Mouse (Mus musculus): ENCODE measurements around the gene Ifi35.
"Not testable (repeated sequence)": the region's sequence is repeated elsewhere in the genome, so short reads cannot be mapped to it uniquely, and the experiment has no call there.

Ifi35 gene

DNA sequence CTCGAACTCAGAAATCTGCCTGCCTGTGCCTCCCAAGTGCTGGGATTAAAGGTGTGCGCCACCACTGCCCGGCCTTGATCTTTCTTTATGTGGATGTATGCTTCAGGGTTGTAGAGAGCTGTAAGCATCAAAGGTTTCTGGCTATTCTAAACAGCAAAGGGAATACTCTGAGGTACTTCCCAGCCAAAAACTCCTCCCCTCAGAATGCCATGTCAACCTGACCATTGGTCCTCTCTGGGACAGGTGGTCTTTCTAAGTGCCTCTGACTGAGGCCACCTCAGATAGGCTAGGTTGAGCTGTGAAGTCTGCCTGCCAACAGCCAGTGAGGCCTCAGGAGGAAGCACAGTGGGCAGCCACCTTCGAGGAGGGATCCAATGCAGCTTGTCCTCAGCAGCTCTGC, 692 bp downstream of the Ifi35 start:
- no peak for DNase-seq

GRCm38 (mm10) chr11:101449596-101449995, 1.4 kb downstream of the Ifi35 start:
- not testable (repeated sequence) for DNase-seq

GRCm38 (mm10) chr11:101450394-101450793, 2.2 kb downstream of the Ifi35 start:
- DNase-seq = peak; percentile 37

DNA sequence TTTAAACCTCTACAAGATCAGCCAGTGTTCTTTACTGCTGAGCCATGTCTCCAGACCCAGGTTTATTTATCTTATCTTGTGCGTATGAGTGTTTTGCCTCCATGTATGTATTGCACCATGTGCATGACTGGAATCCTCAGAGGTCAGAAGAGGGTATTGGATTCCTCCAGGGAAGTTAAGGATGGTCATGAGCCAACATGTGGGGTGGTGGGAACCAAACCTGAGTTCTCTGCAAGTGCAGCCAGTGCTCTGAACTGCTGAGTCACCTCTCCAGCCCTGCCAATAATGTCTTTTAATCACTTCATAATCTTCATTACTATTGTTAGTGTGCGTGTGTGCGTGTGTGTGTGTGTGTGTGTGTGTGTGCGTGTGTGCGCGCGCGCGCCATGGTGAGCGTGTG, 3.3 kb downstream of the Ifi35 start:
- no peak for DNase-seq

GRCm38 (mm10) chr11:101452093-101452774, 4.0 kb downstream of the Ifi35 start:
- no peak for DNase-seq

DNA sequence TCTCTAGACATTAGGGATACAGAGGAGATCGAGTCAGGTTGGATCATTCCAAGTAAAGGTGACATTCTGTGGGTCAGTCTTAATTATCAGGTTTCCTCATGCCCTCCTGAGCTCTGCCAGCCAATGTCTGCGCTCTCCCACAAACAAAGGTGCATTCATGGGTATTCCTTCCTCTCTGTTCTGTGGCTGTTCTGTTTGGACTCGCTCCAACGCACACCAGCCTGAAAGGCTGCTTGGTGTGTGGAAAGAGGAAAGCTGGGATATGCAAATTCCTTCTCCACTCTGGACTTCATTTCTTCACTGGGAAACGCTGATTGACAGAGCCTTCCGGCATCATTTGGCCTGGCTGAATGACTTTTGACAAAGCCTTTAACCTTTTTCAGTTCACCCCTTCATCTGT, 6.5 kb downstream of the Ifi35 start:
- DNase-seq = no peak

DNA sequence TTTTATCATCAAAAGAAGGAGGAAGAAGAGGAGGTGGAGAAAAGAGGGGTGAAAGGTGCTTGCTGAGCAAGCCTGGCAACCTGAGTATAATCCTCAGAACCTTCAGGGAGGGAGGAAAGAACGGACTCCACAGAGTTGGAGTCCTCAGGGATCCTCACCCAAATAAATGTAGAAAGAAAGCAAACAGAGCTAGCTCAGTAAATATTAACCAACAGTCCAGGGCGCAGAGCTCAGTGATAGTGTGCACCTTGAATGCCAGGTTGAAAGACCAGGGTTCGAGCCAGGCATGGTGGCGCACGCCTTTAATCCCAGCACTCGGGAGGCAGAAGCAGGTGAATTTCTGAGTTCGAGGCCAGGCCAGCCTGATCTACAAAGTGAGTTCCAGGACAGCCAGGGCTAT, 7.4 kb downstream of the Ifi35 start:
- DNase-seq = no peak

DNA sequence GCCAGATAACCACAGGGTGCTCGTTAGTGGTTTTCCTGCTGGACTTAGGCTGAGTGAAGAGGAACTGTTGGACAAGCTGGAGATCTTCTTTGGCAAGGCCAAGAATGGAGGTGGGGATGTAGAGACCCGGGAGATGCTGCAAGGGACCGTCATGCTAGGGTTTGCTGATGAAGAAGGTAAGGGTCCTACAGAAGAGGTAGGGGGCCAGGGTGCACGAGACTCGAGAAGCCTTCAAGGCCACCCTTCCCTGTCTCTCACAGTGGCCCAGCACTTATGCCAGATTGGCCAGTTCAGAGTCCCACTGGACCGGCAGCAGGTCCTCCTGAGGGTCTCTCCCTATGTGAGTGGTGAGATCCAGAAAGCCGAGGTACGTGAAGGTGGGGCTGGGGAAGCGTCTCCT, 9.4 kb downstream of the Ifi35 start:
- no peak for DNase-seq

DNA sequence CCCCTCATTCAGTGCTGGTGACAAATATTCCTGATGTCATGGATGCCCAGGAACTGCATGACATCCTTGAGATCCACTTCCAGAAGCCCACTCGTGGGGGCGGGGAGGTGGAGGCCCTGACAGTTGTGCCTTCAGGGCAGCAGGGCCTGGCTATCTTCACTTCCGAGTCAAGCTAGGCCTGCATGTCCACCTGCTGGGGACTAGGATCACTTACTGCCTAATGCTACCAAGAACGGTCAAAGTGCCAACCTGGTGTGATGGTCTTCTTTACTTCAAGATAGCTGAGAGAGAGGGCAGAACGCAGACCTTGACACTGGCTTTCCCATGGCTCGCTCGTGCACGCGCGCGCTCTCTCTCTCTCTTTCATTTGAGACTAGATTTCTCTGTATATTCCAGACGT, 10.0 kb downstream of the Ifi35 start:
- DNase-seq = no peak

GRCm38 (mm10) chr11:101459716-101460115, 11.5 kb downstream of the Ifi35 start:
- DNase-seq = no peak

- DNase-seq = no peak
These were observed 12.1 kb downstream of the Ifi35 start for GRCm38 (mm10) chr11:101460321-101460720.

DNA sequence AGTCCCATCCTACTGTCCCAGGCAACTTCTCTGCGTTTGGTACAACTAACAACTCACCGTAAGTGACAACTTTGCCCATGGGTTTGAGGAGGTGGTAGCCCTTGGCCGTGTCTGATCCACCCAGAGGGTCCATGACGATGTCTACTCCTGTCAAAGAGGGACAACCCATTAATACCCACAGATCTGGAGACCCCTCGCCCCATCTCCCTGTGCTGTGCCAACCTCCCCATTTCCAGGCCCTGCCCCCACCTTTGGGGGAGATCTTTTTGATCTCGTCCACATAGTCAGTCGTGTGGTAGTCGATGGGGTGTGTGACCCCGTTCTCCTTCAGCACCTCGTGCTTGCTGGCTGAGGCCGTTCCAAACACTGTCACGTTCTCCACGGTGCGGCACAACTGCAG, 13.9 kb downstream of the Ifi35 start:
- DNase-seq = no peak

DNA sequence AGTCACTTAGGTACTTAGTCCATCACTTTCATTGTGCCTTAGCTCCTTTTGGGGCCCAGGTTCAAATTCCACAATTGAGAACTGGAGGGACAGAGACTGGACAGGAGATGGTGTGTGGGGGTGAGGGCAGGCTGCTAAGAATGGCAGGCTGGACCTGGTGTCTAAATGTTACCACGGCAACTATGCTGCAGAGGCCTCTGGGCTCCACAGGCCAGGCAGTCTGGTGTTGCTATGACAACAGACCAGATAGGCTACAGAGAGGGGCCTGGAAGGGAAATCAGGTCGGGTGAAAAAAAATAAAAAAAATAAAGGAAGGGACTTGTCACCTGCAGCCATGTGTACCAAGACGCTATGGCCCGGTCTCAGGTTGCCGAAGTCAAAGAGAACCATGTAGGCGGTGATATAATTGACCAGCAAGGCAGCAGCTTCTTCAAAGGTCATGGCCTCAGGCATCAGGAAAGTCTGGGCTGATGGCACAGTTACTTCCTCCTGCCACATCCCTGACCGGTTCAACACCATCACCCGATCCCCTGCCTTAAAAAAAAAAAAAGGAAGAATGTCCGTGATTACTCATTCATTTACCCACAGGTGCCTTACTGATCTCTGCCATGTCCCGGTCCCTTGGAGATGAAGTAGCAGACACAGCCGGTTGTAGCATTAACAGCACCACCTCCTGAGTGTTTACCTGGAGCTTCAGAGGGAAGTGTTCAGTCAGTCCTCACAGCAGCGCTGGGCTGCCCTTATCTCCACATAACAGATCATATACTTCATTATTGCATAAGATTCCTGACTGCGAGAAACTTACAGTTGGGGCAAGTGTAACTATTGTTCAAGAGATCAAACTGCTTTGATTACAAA, 14.6 kb downstream of the Ifi35 start:
- no peak for DNase-seq

GRCm38 (mm10) chr11:101464211-101465100, 16.2 kb downstream of the Ifi35 start, which contains the start of gene Rnd2:
Rnd2 (plus strand) TSS chr11:101464999.
- no peak for DNase-seq

- peak; percentile 48 for DNase-seq
These were observed 17.1 kb downstream of the Ifi35 start for GRCm38 (mm10) chr11:101465101-101465868.

DNA sequence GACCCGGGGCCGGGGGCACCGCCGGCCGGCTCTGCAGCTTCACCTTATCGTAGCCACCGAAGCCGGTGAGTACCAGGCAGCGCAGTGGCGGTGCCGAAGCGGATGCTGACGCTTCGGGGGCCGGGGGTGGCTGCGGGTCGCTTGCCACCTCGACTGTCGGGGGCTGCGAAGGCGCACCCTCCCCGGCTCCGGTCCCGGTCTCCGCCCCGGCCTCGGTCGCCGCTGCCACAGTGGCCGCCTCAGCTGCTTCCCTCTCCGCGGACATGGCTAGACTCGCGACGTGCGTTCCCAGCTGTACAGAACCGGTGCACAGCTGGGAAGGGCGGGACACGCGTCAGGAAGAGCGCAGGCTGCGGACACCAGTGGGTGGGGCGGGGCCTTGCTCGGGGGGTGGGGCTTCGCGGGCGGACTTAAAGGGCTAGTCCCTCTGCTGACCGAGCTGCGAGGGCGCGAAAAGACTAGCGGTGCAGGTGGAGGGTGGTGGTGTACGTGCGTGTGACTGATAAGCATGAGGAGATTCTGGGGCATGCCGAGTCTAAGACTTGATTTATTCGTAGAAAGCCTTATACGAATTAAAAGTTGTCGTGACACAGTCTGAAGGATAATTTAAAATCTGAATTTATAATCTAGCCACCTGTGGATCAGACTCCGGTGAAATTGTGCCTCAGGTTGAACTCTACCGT, 17.8 kb downstream of the Ifi35 start, which contains the start of gene Vat1:
Gene Vat1, minus strand, starts transcription at position 362 of the 683 bp plus-strand sequence.
- DNase-seq = peak; percentile 70

GRCm38 (mm10) chr11:101466552-101466950, 18.3 kb downstream of the Ifi35 start:
- not testable (repeated sequence) for DNase-seq

GRCm38 (mm10) chr11:101467477-101468262, 19.5 kb downstream of the Ifi35 start:
- DNase-seq = peak; percentile 82

GRCm38 (mm10) chr11:101468263-101468688, 20.1 kb downstream of the Ifi35 start:
- no peak for DNase-seq

- no peak for DNase-seq
These were observed 20.5 kb downstream of the Ifi35 start for GRCm38 (mm10) chr11:101468731-101469130.

DNA sequence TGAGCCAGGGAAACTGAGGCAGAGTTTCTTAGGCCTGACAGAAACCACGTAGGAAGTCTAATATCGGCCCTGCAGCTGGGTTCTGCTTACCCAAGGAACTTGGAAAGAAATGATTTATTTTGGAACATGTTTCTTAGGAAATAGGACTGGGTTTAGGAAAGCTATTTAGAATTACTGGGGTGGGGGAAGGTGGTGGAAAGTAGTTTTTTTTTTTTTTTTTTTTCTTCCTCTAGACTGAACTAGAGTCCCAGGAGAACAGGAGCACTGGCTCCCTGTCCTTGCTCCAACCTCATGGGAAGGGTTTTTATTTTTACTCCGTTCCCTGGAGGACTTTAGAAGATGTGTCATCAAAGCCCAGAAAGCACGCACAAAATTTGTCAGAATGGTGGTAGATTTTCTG, 20.9 kb downstream of the Ifi35 start:
- no peak for DNase-seq
